Mouse (Mus musculus) erythroblast, embryonic 14.5 days (primary cell): ENCODE data around the gene Cdan1. TPM values are rescaled to one million over a fixed set of nuclear protein-coding genes. Genes with fewer than 3 reads are reported as not detected.
A peak's percentile ranks its signal among the peaks of the same experiment; 100 is the strongest.

ENCODE experiments used
- H3K27me3 ChIP-seq: 2 replicates; pipeline ENCODE4 v1.6.1; 2012; ENCODE audit warnings: inconsistent platforms; ENCODE audit not compliant: control insufficient read depth
- H3K36me3 ChIP-seq: 2 replicates; pipeline ENCODE4 v1.6.1; 2012; ENCODE audit warnings: mild to moderate bottlenecking, inconsistent platforms; ENCODE audit not compliant: control insufficient read depth
- H3K4me1 ChIP-seq: 2 replicates; pipeline ENCODE4 v1.6.1; 2012; ENCODE audit warnings: inconsistent platforms; ENCODE audit not compliant: control insufficient read depth
- H3K4me3 ChIP-seq: replicated peaks from 2 replicates; pipeline ENCODE3; 2012; ENCODE audit warnings: moderate library complexity, mild to moderate bottlenecking, inconsistent platforms
- H3K9me3 ChIP-seq: 2 replicates; pipeline ENCODE4 v1.6.1; 2012; ENCODE audit warnings: low read length, inconsistent platforms, mixed read lengths; ENCODE audit not compliant: control insufficient read depth
- GATA1 ChIP-seq: IDR thresholded peaks from 2 replicates; pipeline ENCODE4 v1.6.1; 2012; ENCODE audit warnings: low read length, inconsistent platforms, mixed read lengths
- TAL1 ChIP-seq: IDR thresholded peaks from 3 replicates; pipeline ENCODE4 v1.6.1; 2012; ENCODE audit warnings: low read length, inconsistent platforms, mixed read lengths
- polyA plus RNA-seq: library from polyadenylated mRNA; stranded (reverse); fragments of >175 nt; gene quantifications from 2 replicates; pipeline ENCODE4 v1.2.3, GENCODE M21; 2012

Gene Cdan1
- polyA plus RNA-seq, 1 experiment: 4.8 TPM

GRCm38 (mm10) chr2:120770265-120770935 lies 79.5 kb downstream of the Cdan1 start:
- TF ChIP-seq TAL1 (no peak), GATA1 (no peak)
- no peaks in the 10 kb centered on the region for H3K9me3 ChIP-seq
- H3K36me3 ChIP-seq: peaks cover 11% of the 10 kb centered on the region
- H3K27me3 ChIP-seq: no peaks in the 10 kb centered on the region
- no peak overlapping the region for H3K4me3 ChIP-seq
- peaks cover 4% of the 10 kb centered on the region for H3K4me1 ChIP-seq

DNA sequence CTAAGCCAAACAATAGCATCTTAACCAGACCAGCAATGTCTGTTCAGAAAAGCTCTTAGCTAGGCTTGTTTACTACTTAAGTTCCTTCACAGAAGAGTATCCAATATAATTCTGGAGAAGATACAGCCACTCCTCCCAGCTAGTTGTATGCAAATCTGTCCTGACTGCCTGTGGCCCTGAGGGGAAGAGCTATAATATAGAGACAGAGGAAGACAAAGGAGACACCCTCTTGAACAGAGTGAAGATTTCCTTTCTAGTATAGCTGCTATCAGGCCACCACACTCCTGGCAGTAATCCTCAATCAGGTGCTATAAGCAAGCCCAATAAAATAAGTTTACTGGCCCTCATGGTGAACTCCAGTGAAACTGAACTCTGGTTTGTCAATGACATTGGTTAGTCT lies 88.0 kb downstream of the Cdan1 start:
- Histone ChIP-seq H3K27me3 (no peaks in the 10 kb centered on the region), H3K4me1 (no peaks in the 10 kb centered on the region), H3K9me3 (no peaks in the 10 kb centered on the region), H3K36me3 (peaks cover 7% of the 10 kb centered on the region), H3K4me3 (no peak overlapping the region)
- TF ChIP-seq GATA1 (no peak), TAL1 (no peak)

DNA sequence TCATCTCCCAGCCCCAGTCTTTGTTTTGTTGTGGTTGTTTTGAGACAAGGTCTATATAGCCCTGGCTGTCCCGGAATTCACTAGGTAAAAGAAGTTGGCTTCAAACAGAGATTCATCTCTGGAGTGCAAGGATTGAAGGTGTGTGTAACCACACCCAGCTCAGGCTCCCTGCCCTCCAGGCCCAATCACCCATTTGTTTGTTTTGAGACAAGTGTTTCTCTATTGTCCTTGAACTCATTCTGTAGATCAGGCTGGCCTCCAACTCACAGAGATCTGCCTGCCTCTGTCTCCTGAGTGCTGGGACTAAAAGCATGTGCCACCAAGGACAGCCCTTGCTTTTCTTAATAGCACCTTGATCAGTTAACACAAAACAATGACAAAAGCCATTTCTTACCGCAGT lies 101.9 kb downstream of the Cdan1 start:
- Histone ChIP-seq H3K36me3 (peaks cover 34% of the 10 kb centered on the region), H3K27me3 (no peaks in the 10 kb centered on the region), H3K4me3 (no peak overlapping the region), H3K9me3 (no peaks in the 10 kb centered on the region), H3K4me1 (no peaks in the 10 kb centered on the region)
- TF ChIP-seq TAL1 (no peak), GATA1 (no peak)

DNA sequence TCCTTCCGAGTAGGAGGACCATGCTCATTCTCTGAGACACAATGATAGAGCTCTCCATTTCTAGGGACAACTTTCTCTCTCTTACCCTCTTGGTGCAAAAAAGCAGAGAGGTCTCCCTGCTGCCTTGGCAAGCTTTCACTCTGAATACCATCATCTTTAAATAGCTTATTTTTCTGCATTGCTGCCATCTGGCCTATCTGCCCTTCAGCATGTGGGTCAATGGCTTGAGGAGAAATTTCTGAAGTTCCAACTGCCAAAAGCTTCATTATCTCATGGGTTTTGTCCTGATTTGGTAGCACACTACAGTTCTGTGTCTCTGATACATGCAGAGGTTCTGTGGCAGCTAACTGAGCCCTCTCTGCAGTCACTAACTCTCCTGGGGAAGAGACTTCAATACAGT lies 104.4 kb downstream of the Cdan1 start:
- H3K36me3 ChIP-seq: peaks cover 32% of the 10 kb centered on the region
- no peak for TF ChIP-seq TAL1
- no peak for TF ChIP-seq GATA1

DNA sequence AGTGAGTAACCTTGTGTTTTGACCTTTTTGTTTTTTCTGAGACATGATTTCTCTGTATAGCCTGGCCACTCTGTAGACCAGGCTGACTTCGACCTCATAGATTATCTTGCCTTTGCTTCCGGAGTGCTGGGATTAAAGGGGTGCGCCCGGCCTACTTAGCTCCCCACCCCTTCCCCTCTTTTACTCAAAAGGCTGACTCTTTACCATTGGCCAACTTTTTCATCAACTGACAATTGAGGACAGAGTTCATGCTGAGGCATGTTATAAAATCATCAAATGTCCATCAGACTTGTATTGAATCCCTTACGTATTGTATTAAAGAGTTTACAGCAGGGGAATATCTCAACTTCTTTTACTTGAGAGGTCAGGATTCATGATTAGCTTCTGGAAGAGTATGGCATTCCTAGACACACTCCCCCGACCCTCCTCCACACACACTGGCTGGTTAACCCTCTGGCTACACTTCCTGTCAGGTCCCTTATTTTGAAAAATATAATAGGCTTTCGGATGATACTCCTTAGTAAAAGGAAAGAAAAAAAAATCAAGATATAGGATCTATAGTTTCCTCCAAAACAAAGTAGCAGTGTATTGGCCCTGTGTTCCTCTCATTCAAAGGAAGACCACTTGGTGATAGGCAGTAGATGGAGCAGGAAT lies 117.9 kb downstream of the Cdan1 start:
- TF ChIP-seq TAL1 (no peak), GATA1 (no peak)
- Histone ChIP-seq H3K4me1 (peaks cover 51% of the 10 kb centered on the region), H3K9me3 (no peaks in the 10 kb centered on the region)

More for the DNA sequence above, 104.4 kb downstream of the Cdan1 start:
- Histone ChIP-seq H3K4me3 (no peak overlapping the region), H3K4me1 (no peaks in the 10 kb centered on the region), H3K9me3 (no peaks in the 10 kb centered on the region), H3K27me3 (no peaks in the 10 kb centered on the region)

DNA sequence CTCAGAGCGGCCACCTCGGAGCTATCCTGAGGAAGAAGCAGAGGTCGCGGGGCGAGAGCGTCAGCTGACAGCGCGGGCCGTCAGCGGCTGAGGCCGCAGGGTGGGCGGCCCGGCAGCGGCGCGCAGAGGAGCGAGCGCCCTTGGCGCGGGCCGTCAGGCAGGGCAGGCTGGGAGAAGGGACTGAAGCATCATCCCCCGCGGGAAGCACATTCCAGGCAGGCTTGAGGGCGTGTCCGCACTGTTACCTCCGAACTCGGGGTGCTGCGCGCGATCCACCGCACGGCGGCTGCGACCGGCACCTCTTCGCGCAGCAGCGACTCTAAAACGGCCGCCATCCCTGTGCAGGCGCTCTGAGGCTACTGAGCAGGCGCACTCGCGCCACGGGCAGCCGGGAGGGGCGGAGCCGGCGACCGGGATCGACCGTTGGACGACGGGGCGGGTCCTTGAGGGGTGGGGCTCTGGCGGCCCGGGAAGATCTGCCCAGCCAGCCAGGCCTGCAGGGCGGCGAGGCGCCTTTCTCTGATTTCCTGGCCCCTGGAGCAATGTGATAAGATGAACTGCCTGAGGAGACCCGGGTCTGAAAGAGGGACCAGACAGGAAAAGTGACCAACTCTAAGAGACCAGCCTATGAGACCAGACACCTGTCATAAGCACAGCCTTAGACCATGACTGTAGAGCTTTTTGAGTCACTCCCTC lies 118.6 kb downstream of the Cdan1 start:
- H3K36me3 ChIP-seq: peaks cover 40% of the 10 kb centered on the region

More for the DNA sequence above, 117.9 kb downstream of the Cdan1 start:
- no peaks in the 10 kb centered on the region for H3K27me3 ChIP-seq
- H3K36me3 ChIP-seq: peaks cover 33% of the 10 kb centered on the region
- peak overlapping the region; percentile 79 for H3K4me3 ChIP-seq

GRCm38 (mm10) chr2:120730639-120731166 lies 119.2 kb downstream of the Cdan1 start:
- TF ChIP-seq TAL1: no peak
- no peak for TF ChIP-seq GATA1
- H3K36me3 ChIP-seq: peaks cover 46% of the 10 kb centered on the region
- no peaks in the 10 kb centered on the region for H3K27me3 ChIP-seq
- H3K4me1 ChIP-seq: peaks cover 58% of the 10 kb centered on the region
- peak overlapping the region; percentile 79 for H3K4me3 ChIP-seq
- no peaks in the 10 kb centered on the region for H3K9me3 ChIP-seq

More for the DNA sequence above, 118.6 kb downstream of the Cdan1 start:
- Histone ChIP-seq H3K4me3 (peak overlapping the region; percentile 79), H3K27me3 (no peaks in the 10 kb centered on the region), H3K9me3 (no peaks in the 10 kb centered on the region), H3K4me1 (peaks cover 56% of the 10 kb centered on the region)
- TF ChIP-seq GATA1 (0 out of 2 replicates have a peak, but pooled peaks have one; percentile 28), TAL1 (peak; percentile 44)

- Histone ChIP-seq H3K9me3 (no peaks in the 10 kb centered on the region), H3K4me3 (peak overlapping the region; percentile 79), H3K27me3 (no peaks in the 10 kb centered on the region), H3K4me1 (peaks cover 64% of the 10 kb centered on the region), H3K36me3 (peaks cover 53% of the 10 kb centered on the region)
- TF ChIP-seq TAL1 (no peak), GATA1 (peak; percentile 49; the same call in 1 of the 2 replicates)
Observed at GRCm38 (mm10) chr2:120729775-120730585, 119.9 kb downstream of the Cdan1 start.
